Mouse (Mus musculus): Measurements from ENCODE around the gene Ptprn2.

GRCm38 (mm10) chr12:116485591-116486403 lies at the start of gene Ptprn2:
- no peak for TF ChIP-seq CTCF (IDR thresholded peaks at IDR 0.05; ENCODE audit: low read depth, low read length)
- TF ChIP-seq GATA1 (IDR thresholded peaks at IDR 0.05; ENCODE audit: borderline replicate concordance, low read length), result no peak
- TF ChIP-seq GATA2 (IDR thresholded peaks at IDR 0.05; ENCODE audit: borderline replicate concordance, low read depth, low read length), result no peak
